Mouse (Mus musculus): ENCODE measurements around the gene Cpsf4l. TPM values are rescaled to one million over a fixed set of nuclear protein-coding genes. Genes with fewer than 3 reads are reported as not detected.
A peak's percentile ranks its signal among the peaks of the same experiment; 100 is the strongest.

The Cpsf4l gene
- polyA plus RNA-seq, 1 experiment from 2014 or later: 1.4 TPM

GRCm38 (mm10) chr11:113658763-113659162, 51.1 kb downstream of the Cpsf4l start:
- Histone ChIP-seq H3K27me3 (ENCODE audit: control insufficient read depth, insufficient read depth, low read length) (no peaks in the 10 kb centered on the region), H3K4me1 (ENCODE audit: control insufficient read depth, insufficient read depth, low read length) (no peaks in the 10 kb centered on the region), H3K4me2 (replicated peaks; ENCODE audit: low read depth, low read length) (no peak overlapping the region), H3K27ac (ENCODE audit: low read depth, low read length) (no peak overlapping the region), H3K36me3 (ENCODE audit: control insufficient read depth, insufficient read depth, low read length) (peaks cover 93% of the 10 kb centered on the region), H3K4me3 (ENCODE audit: low read length) (no peak overlapping the region), H3K9ac (ENCODE audit: low read depth, low read length) (no peak overlapping the region), H3K9me3 (ENCODE audit: control insufficient read depth, low read length) (no peaks in the 10 kb centered on the region)
- WGBS: 74% methylated on average over 4 of the region's 4 CpGs
- ATAC-seq (ENCODE audit: low FRiP score, low TSS enrichment): no peak

- H3K36me3 ChIP-seq (ENCODE audit: control insufficient read depth, insufficient read depth, low read length): peaks cover 93% of the 10 kb centered on the region
- 70% methylated on average over 8 of the region's 8 CpGs for WGBS
Observed at GRCm38 (mm10) chr11:113658319-113658718, 51.5 kb downstream of the Cpsf4l start.

GRCm38 (mm10) chr11:113657221-113657620, 52.6 kb downstream of the Cpsf4l start:
- Histone ChIP-seq H3K4me3 (ENCODE audit: low read length) (no peak overlapping the region), H3K4me1 (ENCODE audit: control insufficient read depth, insufficient read depth, low read length) (peaks cover 4% of the 10 kb centered on the region; the same call in 1 of the 2 replicates), H3K27me3 (ENCODE audit: control insufficient read depth, insufficient read depth, low read length) (no peaks in the 10 kb centered on the region), H3K36me3 (ENCODE audit: control insufficient read depth, insufficient read depth, low read length) (peaks cover 97% of the 10 kb centered on the region), H3K9ac (ENCODE audit: low read depth, low read length) (no peak overlapping the region), H3K27ac (ENCODE audit: low read depth, low read length) (no peak overlapping the region), H3K4me2 (replicated peaks; ENCODE audit: low read depth, low read length) (no peak overlapping the region), H3K9me3 (ENCODE audit: control insufficient read depth, low read length) (no peaks in the 10 kb centered on the region)
- ATAC-seq (ENCODE audit: low FRiP score, low TSS enrichment): no peak
- 53% methylated on average over 4 of the region's 4 CpGs for WGBS

More at GRCm38 (mm10) chr11:113658319-113658718, 51.5 kb downstream of the Cpsf4l start:
- ATAC-seq (ENCODE audit: low FRiP score, low TSS enrichment): no peak
- H3K4me3 ChIP-seq (ENCODE audit: low read length): no peak overlapping the region
- H3K27me3 ChIP-seq (ENCODE audit: control insufficient read depth, insufficient read depth, low read length): no peaks in the 10 kb centered on the region
- no peak overlapping the region for H3K4me2 ChIP-seq (replicated peaks; ENCODE audit: low read depth, low read length)
- H3K27ac ChIP-seq (ENCODE audit: low read depth, low read length): no peak overlapping the region
- no peaks in the 10 kb centered on the region for H3K9me3 ChIP-seq (ENCODE audit: control insufficient read depth, low read length)
- no peak overlapping the region for H3K9ac ChIP-seq (ENCODE audit: low read depth, low read length)
- no peaks in the 10 kb centered on the region for H3K4me1 ChIP-seq (ENCODE audit: control insufficient read depth, insufficient read depth, low read length)

- Histone ChIP-seq H3K9me3 (ENCODE audit: control insufficient read depth, low read length) (no peaks in the 10 kb centered on the region), H3K4me2 (replicated peaks; ENCODE audit: low read depth, low read length) (no peak overlapping the region), H3K27me3 (ENCODE audit: control insufficient read depth, insufficient read depth, low read length) (no peaks in the 10 kb centered on the region), H3K4me3 (ENCODE audit: low read length) (no peak overlapping the region), H3K36me3 (ENCODE audit: control insufficient read depth, insufficient read depth, low read length) (peaks cover 94% of the 10 kb centered on the region), H3K27ac (ENCODE audit: low read depth, low read length) (no peak overlapping the region), H3K4me1 (ENCODE audit: control insufficient read depth, insufficient read depth, low read length) (peaks cover 11% of the 10 kb centered on the region), H3K9ac (ENCODE audit: low read depth, low read length) (no peak overlapping the region)
- no peak for ATAC-seq (ENCODE audit: low FRiP score, low TSS enrichment)
- WGBS: 90% methylated on average over 8 of the region's 8 CpGs
Observed at GRCm38 (mm10) chr11:113656511-113656932, 53.3 kb downstream of the Cpsf4l start.

GRCm38 (mm10) chr11:113654561-113655270, 55.1 kb downstream of the Cpsf4l start:
- no peak overlapping the region for H3K4me2 ChIP-seq (replicated peaks; ENCODE audit: low read depth, low read length)
- H3K27ac ChIP-seq (ENCODE audit: low read depth, low read length): no peak overlapping the region
- ATAC-seq (ENCODE audit: low FRiP score, low TSS enrichment): no peak
- H3K4me1 ChIP-seq (ENCODE audit: control insufficient read depth, insufficient read depth, low read length): peaks cover 26% of the 10 kb centered on the region
- WGBS: 87% methylated on average over 18 of the region's 18 CpGs
- no peaks in the 10 kb centered on the region for H3K27me3 ChIP-seq (ENCODE audit: control insufficient read depth, insufficient read depth, low read length)
- no peak overlapping the region for H3K9ac ChIP-seq (ENCODE audit: low read depth, low read length)
- H3K9me3 ChIP-seq (ENCODE audit: control insufficient read depth, low read length): no peaks in the 10 kb centered on the region
- peaks cover 78% of the 10 kb centered on the region for H3K36me3 ChIP-seq (ENCODE audit: control insufficient read depth, insufficient read depth, low read length)
- no peak overlapping the region for H3K4me3 ChIP-seq (ENCODE audit: low read length)

GRCm38 (mm10) chr11:113654105-113654504, 55.7 kb downstream of the Cpsf4l start:
- 94% methylated on average over 15 of the region's 15 CpGs for WGBS
- Histone ChIP-seq H3K9me3 (ENCODE audit: control insufficient read depth, low read length) (no peaks in the 10 kb centered on the region), H3K27ac (ENCODE audit: low read depth, low read length) (no peak overlapping the region), H3K4me1 (ENCODE audit: control insufficient read depth, insufficient read depth, low read length) (peaks cover 26% of the 10 kb centered on the region), H3K4me3 (ENCODE audit: low read length) (no peak overlapping the region), H3K36me3 (ENCODE audit: control insufficient read depth, insufficient read depth, low read length) (peaks cover 72% of the 10 kb centered on the region), H3K27me3 (ENCODE audit: control insufficient read depth, insufficient read depth, low read length) (no peaks in the 10 kb centered on the region), H3K9ac (ENCODE audit: low read depth, low read length) (no peak overlapping the region), H3K4me2 (replicated peaks; ENCODE audit: low read depth, low read length) (no peak overlapping the region)
- no peak for ATAC-seq (ENCODE audit: low FRiP score, low TSS enrichment)

- Histone ChIP-seq H3K36me3 (ENCODE audit: control insufficient read depth, insufficient read depth, low read length) (peaks cover 57% of the 10 kb centered on the region), H3K27me3 (ENCODE audit: control insufficient read depth, insufficient read depth, low read length) (no peaks in the 10 kb centered on the region), H3K27ac (ENCODE audit: low read depth, low read length) (no peak overlapping the region), H3K4me1 (ENCODE audit: control insufficient read depth, insufficient read depth, low read length) (peaks cover 26% of the 10 kb centered on the region), H3K4me2 (replicated peaks; ENCODE audit: low read depth, low read length) (no peak overlapping the region), H3K4me3 (ENCODE audit: low read length) (no peak overlapping the region), H3K9ac (ENCODE audit: low read depth, low read length) (no peak overlapping the region), H3K9me3 (ENCODE audit: control insufficient read depth, low read length) (no peaks in the 10 kb centered on the region)
- whole genome bisulfite sequencing: 52% methylated on average over 6 of the region's 6 CpGs
- ATAC-seq (ENCODE audit: low FRiP score, low TSS enrichment): no peak; the same call in 1 of the 2 replicates
Observed at GRCm38 (mm10) chr11:113652516-113652915, 57.3 kb downstream of the Cpsf4l start.

GRCm38 (mm10) chr11:113651907-113652273, 57.9 kb downstream of the Cpsf4l start:
- Histone ChIP-seq H3K4me2 (replicated peaks; ENCODE audit: low read depth, low read length) (no peak overlapping the region), H3K36me3 (ENCODE audit: control insufficient read depth, insufficient read depth, low read length) (peaks cover 50% of the 10 kb centered on the region), H3K4me3 (ENCODE audit: low read length) (no peak overlapping the region), H3K9me3 (ENCODE audit: control insufficient read depth, low read length) (no peaks in the 10 kb centered on the region), H3K27me3 (ENCODE audit: control insufficient read depth, insufficient read depth, low read length) (no peaks in the 10 kb centered on the region), H3K27ac (ENCODE audit: low read depth, low read length) (no peak overlapping the region), H3K9ac (ENCODE audit: low read depth, low read length) (no peak overlapping the region), H3K4me1 (ENCODE audit: control insufficient read depth, insufficient read depth, low read length) (peaks cover 26% of the 10 kb centered on the region)
- 36% methylated on average over 8 of the region's 8 CpGs for WGBS
- ATAC-seq (ENCODE audit: low FRiP score, low TSS enrichment): 0 out of 2 replicates have a peak, but pooled peaks have one; percentile 16

GRCm38 (mm10) chr11:113651206-113651906, 58.5 kb downstream of the Cpsf4l start:
- no peak overlapping the region for H3K4me2 ChIP-seq (replicated peaks; ENCODE audit: low read depth, low read length)
- peaks cover 45% of the 10 kb centered on the region for H3K36me3 ChIP-seq (ENCODE audit: control insufficient read depth, insufficient read depth, low read length)
- H3K9ac ChIP-seq (ENCODE audit: low read depth, low read length): no peak overlapping the region
- peaks cover 26% of the 10 kb centered on the region for H3K4me1 ChIP-seq (ENCODE audit: control insufficient read depth, insufficient read depth, low read length)
- no peaks in the 10 kb centered on the region for H3K9me3 ChIP-seq (ENCODE audit: control insufficient read depth, low read length)
- H3K27ac ChIP-seq (ENCODE audit: low read depth, low read length): no peak overlapping the region
- 47% methylated on average over 22 of the region's 22 CpGs for WGBS
- 0 out of 2 replicates have a peak, but pooled peaks have one; percentile 2 for ATAC-seq (ENCODE audit: low FRiP score, low TSS enrichment)
- H3K4me3 ChIP-seq (ENCODE audit: low read length): no peak overlapping the region
- no peaks in the 10 kb centered on the region for H3K27me3 ChIP-seq (ENCODE audit: control insufficient read depth, insufficient read depth, low read length)
